Mouse (Mus musculus): ENCODE measurements around the gene Cdca8. TPM values are rescaled to one million over a fixed set of nuclear protein-coding genes. Genes with fewer than 3 reads are reported as not detected.

Cdca8 gene
- polyA plus RNA-seq, 1 experiment from 2014 or later, result 151 TPM

DNA sequence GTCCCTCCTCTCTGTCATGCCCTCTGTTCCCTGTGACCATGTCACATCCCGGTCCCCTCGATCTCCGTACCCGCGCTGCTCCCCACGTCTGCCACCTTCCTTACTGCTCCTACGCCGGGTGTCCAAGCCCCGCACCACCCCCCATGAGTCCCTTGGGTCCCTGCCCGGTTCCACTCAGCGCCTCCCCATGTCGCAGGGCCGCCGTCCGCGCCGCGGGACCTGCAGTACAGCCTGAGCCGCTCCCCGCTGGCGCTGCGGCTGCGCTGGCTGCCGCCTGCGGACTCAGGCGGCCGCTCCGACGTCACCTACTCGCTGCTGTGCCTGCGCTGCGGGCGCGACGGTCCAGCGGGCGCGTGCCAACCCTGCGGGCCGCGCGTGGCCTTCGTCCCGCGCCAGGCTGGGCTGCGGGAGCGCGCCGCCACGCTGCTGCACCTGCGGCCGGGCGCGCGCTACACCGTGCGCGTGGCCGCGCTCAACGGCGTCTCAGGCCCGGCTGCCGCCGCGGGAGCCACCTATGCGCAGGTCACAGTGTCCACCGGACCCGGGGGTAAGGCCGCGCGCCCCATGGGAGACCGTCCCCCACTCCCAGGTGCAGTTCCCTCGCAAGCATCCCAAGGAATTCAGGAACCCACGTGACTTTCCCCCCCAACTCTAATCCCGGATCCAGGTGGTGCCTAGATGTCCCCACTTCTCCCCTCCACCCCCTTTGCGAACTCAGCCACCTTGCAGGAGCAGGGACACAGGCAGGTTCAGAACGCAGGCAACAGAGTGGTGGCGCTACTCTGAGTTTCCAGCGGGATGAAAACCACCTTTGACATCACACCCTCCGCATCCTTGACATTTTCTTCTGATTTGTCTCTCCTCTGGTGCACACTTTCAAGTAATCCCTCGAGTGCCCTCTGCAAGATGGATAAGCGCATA, 44.3 kb downstream of the Cdca8 start:
- Histone ChIP-seq H3K9ac (ENCODE audit: low read depth, low read length) (no peak overlapping the region), H3K9me3 (ENCODE audit: control insufficient read depth, low read length) (no peaks in the 10 kb centered on the region), H3K4me1 (ENCODE audit: control insufficient read depth, insufficient read depth, low read length) (0 out of 2 replicates have a peak, but pooled peaks cover 7% of the 10 kb centered on the region), H3K4me3 (ENCODE audit: low read length) (peak overlapping the region; percentile 43), H3K27ac (ENCODE audit: low read depth, low read length) (no peak overlapping the region), H3K4me2 (replicated peaks; ENCODE audit: low read depth, low read length) (peak overlapping the region; percentile 73), H3K36me3 (ENCODE audit: control insufficient read depth, insufficient read depth, low read length) (no peaks in the 10 kb centered on the region), H3K27me3 (ENCODE audit: control insufficient read depth, insufficient read depth, low read length) (peaks cover 45% of the 10 kb centered on the region)
- no peak for ATAC-seq (ENCODE audit: low FRiP score, low TSS enrichment)
- WGBS, result 2% methylated on average over 67 of the region's 83 CpGs

DNA sequence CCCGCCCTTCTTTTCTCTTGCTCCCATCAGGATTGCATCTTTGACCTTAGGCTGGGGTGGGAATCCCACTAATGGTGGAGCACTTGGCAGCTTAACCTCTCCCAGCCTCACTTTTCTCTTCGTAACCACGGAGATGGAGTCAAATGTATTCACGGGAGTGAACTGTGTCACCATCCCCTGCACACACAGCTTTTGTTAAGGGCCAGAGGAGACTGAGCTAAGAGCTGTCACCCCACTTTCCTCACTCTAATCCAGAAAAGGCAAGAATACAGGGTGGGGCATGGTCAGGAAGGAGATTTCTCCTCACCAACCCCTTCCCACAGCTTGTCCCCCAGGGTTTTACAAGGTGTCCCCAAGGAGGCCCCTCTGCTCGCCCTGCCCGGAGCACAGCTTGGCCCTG, 45.3 kb downstream of the Cdca8 start:
- Histone ChIP-seq H3K36me3 (ENCODE audit: control insufficient read depth, insufficient read depth, low read length) (no peaks in the 10 kb centered on the region), H3K9ac (ENCODE audit: low read depth, low read length) (no peak overlapping the region), H3K4me2 (replicated peaks; ENCODE audit: low read depth, low read length) (no peak overlapping the region), H3K27ac (ENCODE audit: low read depth, low read length) (no peak overlapping the region), H3K4me1 (ENCODE audit: control insufficient read depth, insufficient read depth, low read length) (0 out of 2 replicates have a peak, but pooled peaks cover 7% of the 10 kb centered on the region), H3K27me3 (ENCODE audit: control insufficient read depth, insufficient read depth, low read length) (peaks cover 48% of the 10 kb centered on the region), H3K9me3 (ENCODE audit: control insufficient read depth, low read length) (no peaks in the 10 kb centered on the region), H3K4me3 (ENCODE audit: low read length) (no peak overlapping the region)
- 36% methylated on average over 6 of the region's 6 CpGs for WGBS
- no peak for ATAC-seq (ENCODE audit: low FRiP score, low TSS enrichment)

DNA sequence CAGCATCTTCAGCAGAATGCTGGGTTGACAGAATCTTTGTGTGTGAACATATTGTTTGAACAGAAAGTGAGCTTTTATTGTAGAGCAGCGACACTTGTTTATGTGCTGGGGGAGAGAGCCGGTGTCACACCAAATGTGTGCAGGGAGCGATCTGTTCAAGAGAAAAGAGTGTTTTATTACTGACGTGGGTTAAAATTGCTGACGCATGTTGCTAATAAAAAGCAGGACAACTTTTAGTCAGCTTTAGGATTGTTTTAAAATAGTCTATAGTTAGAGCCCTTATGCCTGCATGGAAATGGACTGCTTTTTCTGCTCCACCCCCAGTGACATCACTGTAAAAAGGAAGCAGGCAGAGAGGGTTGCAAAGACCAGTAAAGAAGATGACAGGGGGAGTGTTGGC, 48.3 kb downstream of the Cdca8 start:
- Histone ChIP-seq H3K36me3 (ENCODE audit: control insufficient read depth, insufficient read depth, low read length) (no peaks in the 10 kb centered on the region), H3K27ac (ENCODE audit: low read depth, low read length) (no peak overlapping the region), H3K9me3 (ENCODE audit: control insufficient read depth, low read length) (no peaks in the 10 kb centered on the region), H3K4me2 (replicated peaks; ENCODE audit: low read depth, low read length) (no peak overlapping the region), H3K4me3 (ENCODE audit: low read length) (no peak overlapping the region), H3K9ac (ENCODE audit: low read depth, low read length) (no peak overlapping the region), H3K4me1 (ENCODE audit: control insufficient read depth, insufficient read depth, low read length) (0 out of 2 replicates have a peak, but pooled peaks cover 7% of the 10 kb centered on the region), H3K27me3 (ENCODE audit: control insufficient read depth, insufficient read depth, low read length) (peaks cover 57% of the 10 kb centered on the region)
- no peak for ATAC-seq (ENCODE audit: low FRiP score, low TSS enrichment)
- WGBS, result 67% methylated on average over 5 of the region's 5 CpGs

- H3K4me1 ChIP-seq (ENCODE audit: control insufficient read depth, insufficient read depth, low read length), result 0 out of 2 replicates have a peak, but pooled peaks cover 5% of the 10 kb centered on the region
- H3K27me3 ChIP-seq (ENCODE audit: control insufficient read depth, insufficient read depth, low read length), result peaks cover 52% of the 10 kb centered on the region
- H3K9ac ChIP-seq (ENCODE audit: low read depth, low read length), result no peak overlapping the region
- H3K36me3 ChIP-seq (ENCODE audit: control insufficient read depth, insufficient read depth, low read length), result no peaks in the 10 kb centered on the region
- no peak overlapping the region for H3K4me3 ChIP-seq (ENCODE audit: low read length)
- H3K4me2 ChIP-seq (replicated peaks; ENCODE audit: low read depth, low read length), result no peak overlapping the region
- no peaks in the 10 kb centered on the region for H3K9me3 ChIP-seq (ENCODE audit: control insufficient read depth, low read length)
- WGBS, result 96% methylated on average over 2 of the region's 2 CpGs
- no peak overlapping the region for H3K27ac ChIP-seq (ENCODE audit: low read depth, low read length)
- ATAC-seq (ENCODE audit: low FRiP score, low TSS enrichment), result no peak
Observed at GRCm38 (mm10) chr4:124889935-124890334, 49.2 kb downstream of the Cdca8 start.

DNA sequence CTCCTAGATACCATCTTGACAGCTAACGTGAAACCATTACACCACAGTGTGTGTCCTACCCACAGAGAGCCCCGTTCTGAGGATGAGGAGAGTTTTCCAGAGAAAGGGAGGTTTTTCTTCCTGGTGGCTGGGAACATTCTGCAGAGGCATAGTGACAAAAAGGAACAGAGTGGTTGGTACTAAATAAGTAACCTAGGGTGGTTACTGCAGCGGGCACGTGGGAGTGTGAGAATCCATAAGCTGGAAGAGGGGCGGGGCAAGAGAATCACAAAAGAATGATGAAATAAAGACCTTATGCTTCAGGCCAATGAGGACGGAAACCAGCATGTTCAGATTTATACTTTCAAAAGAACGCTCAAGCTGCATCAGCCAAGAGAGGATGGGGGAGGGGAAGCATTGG, 50.4 kb downstream of the Cdca8 start:
- H3K4me1 ChIP-seq (ENCODE audit: control insufficient read depth, insufficient read depth, low read length), result no peaks in the 10 kb centered on the region

DNA sequence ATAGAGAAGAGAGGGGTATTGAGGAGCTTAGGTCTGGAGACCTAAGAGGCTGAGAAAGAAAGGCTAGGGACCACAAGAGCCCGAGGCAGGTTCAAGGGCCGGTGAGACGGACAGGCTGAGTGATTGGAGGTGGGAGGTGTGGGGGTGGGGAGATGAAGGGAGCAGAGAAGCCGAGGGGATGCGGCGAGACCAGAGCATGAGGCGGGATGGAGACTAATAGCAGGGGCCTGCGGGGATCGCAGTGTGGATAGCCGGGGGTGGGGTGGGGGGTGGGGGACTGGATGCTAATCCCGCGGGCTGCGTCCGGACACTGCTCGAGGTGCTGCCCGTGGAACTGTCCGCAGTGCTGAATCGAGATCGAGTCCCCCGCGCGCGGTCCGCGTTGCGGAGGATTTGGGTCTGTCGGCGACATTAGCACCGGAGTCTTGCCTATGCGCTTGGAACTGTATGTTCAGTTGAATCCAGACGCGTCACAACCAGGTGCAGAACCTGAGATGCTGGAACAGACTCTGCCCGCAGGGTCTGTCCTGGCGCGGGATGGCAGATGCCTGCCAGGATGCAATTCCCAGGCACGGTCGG, 56.9 kb downstream of the Cdca8 start:
- no peaks in the 10 kb centered on the region for H3K36me3 ChIP-seq (ENCODE audit: control insufficient read depth, insufficient read depth, low read length)
- H3K4me1 ChIP-seq (ENCODE audit: control insufficient read depth, insufficient read depth, low read length), result no peaks in the 10 kb centered on the region
- H3K9me3 ChIP-seq (ENCODE audit: control insufficient read depth, low read length), result no peaks in the 10 kb centered on the region
- H3K9ac ChIP-seq (ENCODE audit: low read depth, low read length), result no peak overlapping the region
- peak overlapping the region; percentile 52; the same call in 1 of the 2 replicates for H3K4me2 ChIP-seq (replicated peaks; ENCODE audit: low read depth, low read length)
- H3K27me3 ChIP-seq (ENCODE audit: control insufficient read depth, insufficient read depth, low read length), result peaks cover 65% of the 10 kb centered on the region
- H3K4me3 ChIP-seq (ENCODE audit: low read length), result peak overlapping the region; percentile 36; the same call in 1 of the 2 replicates
- peak; percentile 37; the same call in 1 of the 2 replicates for ATAC-seq (ENCODE audit: low FRiP score, low TSS enrichment)
- under 1% methylated on average over 37 of the region's 37 CpGs for WGBS
- no peak overlapping the region for H3K27ac ChIP-seq (ENCODE audit: low read depth, low read length)

More for the DNA sequence above, 50.4 kb downstream of the Cdca8 start:
- WGBS, result 83% methylated on average over 7 of the region's 7 CpGs
- H3K9ac ChIP-seq (ENCODE audit: low read depth, low read length), result no peak overlapping the region
- no peak overlapping the region for H3K4me3 ChIP-seq (ENCODE audit: low read length)
- no peak for ATAC-seq (ENCODE audit: low FRiP score, low TSS enrichment)
- no peaks in the 10 kb centered on the region for H3K9me3 ChIP-seq (ENCODE audit: control insufficient read depth, low read length)
- no peak overlapping the region for H3K4me2 ChIP-seq (replicated peaks; ENCODE audit: low read depth, low read length)
- no peak overlapping the region for H3K27ac ChIP-seq (ENCODE audit: low read depth, low read length)
- no peaks in the 10 kb centered on the region for H3K36me3 ChIP-seq (ENCODE audit: control insufficient read depth, insufficient read depth, low read length)
- H3K27me3 ChIP-seq (ENCODE audit: control insufficient read depth, insufficient read depth, low read length), result peaks cover 47% of the 10 kb centered on the region

- peak overlapping the region; percentile 52 for H3K4me2 ChIP-seq (replicated peaks; ENCODE audit: low read depth, low read length)
- peak; percentile 80; the same call in 1 of the 2 replicates for ATAC-seq (ENCODE audit: low FRiP score, low TSS enrichment)
- H3K4me3 ChIP-seq (ENCODE audit: low read length), result peak overlapping the region; percentile 36
- no peak overlapping the region for H3K27ac ChIP-seq (ENCODE audit: low read depth, low read length)
- H3K4me1 ChIP-seq (ENCODE audit: control insufficient read depth, insufficient read depth, low read length), result no peaks in the 10 kb centered on the region
- WGBS, result under 1% methylated on average over 33 of the region's 37 CpGs
- peaks cover 63% of the 10 kb centered on the region for H3K27me3 ChIP-seq (ENCODE audit: control insufficient read depth, insufficient read depth, low read length)
- H3K9ac ChIP-seq (ENCODE audit: low read depth, low read length), result no peak overlapping the region
- H3K36me3 ChIP-seq (ENCODE audit: control insufficient read depth, insufficient read depth, low read length), result no peaks in the 10 kb centered on the region
- no peaks in the 10 kb centered on the region for H3K9me3 ChIP-seq (ENCODE audit: control insufficient read depth, low read length)
Observed at GRCm38 (mm10) chr4:124881341-124881908, 57.7 kb downstream of the Cdca8 start.

DNA sequence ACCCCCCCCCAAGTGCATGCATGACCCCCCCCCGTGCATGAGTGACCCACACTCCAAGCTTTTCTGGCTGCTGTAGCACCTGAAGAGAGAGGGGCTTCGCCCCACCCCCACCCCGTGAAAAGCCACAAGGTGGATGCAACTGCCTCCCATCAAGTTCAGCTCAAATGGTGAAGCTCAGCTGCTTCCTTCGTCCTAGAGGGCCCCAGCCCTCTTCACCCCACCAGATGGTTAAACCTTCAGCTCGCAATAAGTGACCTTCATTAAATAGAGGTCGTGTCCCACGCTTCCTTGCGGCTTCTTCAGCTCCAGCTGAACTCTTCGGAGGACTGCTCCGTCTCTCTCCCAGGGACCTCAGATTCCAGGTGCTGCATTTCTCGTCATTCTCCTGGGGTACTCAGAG, 58.5 kb downstream of the Cdca8 start, which contains the start of gene Epha10:
Gene Epha10, plus strand, starts transcription at position 301 of the 400 bp plus-strand sequence.
- H3K27ac ChIP-seq (ENCODE audit: low read depth, low read length), result no peak within 1 kb of the TSS
- no peaks in the 10 kb centered on the region for H3K9me3 ChIP-seq (ENCODE audit: control insufficient read depth, low read length)
- ATAC-seq (ENCODE audit: low FRiP score, low TSS enrichment), result no peak
- peak within 1 kb of the TSS; percentile 52 for H3K4me2 ChIP-seq (replicated peaks; ENCODE audit: low read depth, low read length)
- no peaks in the 10 kb centered on the region for H3K4me1 ChIP-seq (ENCODE audit: control insufficient read depth, insufficient read depth, low read length)
- 4% methylated on average over 11 of the region's 11 CpGs for WGBS
- H3K27me3 ChIP-seq (ENCODE audit: control insufficient read depth, insufficient read depth, low read length), result peaks cover 56% of the 10 kb centered on the region
- H3K4me3 ChIP-seq (ENCODE audit: low read length), result peak within 1 kb of the TSS; percentile 36
- H3K36me3 ChIP-seq (ENCODE audit: control insufficient read depth, insufficient read depth, low read length), result no peaks in the 10 kb centered on the region
- H3K9ac ChIP-seq (ENCODE audit: low read depth, low read length), result no peak within 1 kb of the TSS

Data from kidney, embryonic 14.5 days (tissue).